Mouse (Mus musculus) cerebellum, adult 2 months (tissue): ENCODE measurements around the gene Gapt.

Experiments used
- CTCF ChIP-seq: fragments of 200-500 bp; IDR thresholded peaks from 2 replicates; pipeline ENCODE4 v1.5.1; 2011; ENCODE audit warnings: low read depth, mild to moderate bottlenecking, control low read depth, low read length, moderate library complexity, borderline replicate concordance; ENCODE audit not compliant: insufficient read depth
- POLR2A ChIP-seq: fragments of 200-500 bp; IDR thresholded peaks from 2 replicates; pipeline ENCODE4 v1.6.1; 2011; ENCODE audit warnings: low read length, control low read depth, borderline replicate concordance; ENCODE audit not compliant: insufficient read depth

GRCm38 (mm10) chr13:110363722-110364121 is 6.7 kb upstream of the Gapt start:
- TF ChIP-seq CTCF (no peak), POLR2A (no peak)
